In genomic region chr5:14218677-14219076, GRCm38 (mm10) we compare ENCODE assay signal across 9 mouse cellular contexts.
DNase-seq lines count a peak whose midpoint lies in the region; ATAC-seq and TF ChIP-seq lines count a peak whose summit lies in the region.
"Had no signal": no experiment of that assay in that cellular context is flagged by ENCODE, and none has a peak within 500 bp of the region (broad histone marks: within the 10 kb centered on the region; RNA-seq: fewer than 3 reads in every experiment).

No protein-coding gene starts in this region.

- H3K27me3 ChIP-seq in Patski = no peaks in the 10 kb centered on the region

- intact Hi-C loops in left cerebral cortex, postnatal 14 days (cut with DNase I) = loop anchor here (5.0 kb wide), 1 partner anchor 586 kb away; no protein-coding TSS in a partner anchor

- POLR2A ChIA-PET in Patski (lab: Charles Lee) = no interaction called here

- in situ Hi-C loops in Patski (cut with MboI; ENCODE audit: low pct_unique_long_range_greater_than_20kb) = loop anchor here (5.0 to 10.0 kb wide), 3 partner anchors 184 to 1654 kb away; no protein-coding TSS in a partner anchor

- TF ChIP-seq CTCF in Patski (IDR thresholded peaks at IDR 0.05) = peak; percentile 61

- no peak for ATAC-seq in cerebellum, adult (ENCODE audit: insufficient number of reproducible peaks, low FRiP score, low TSS enrichment)
- peak; percentile 74 for ATAC-seq in Patski

- CTCF ChIA-PET in Patski (lab: Charles Lee) = interaction anchor here (0.9 to 1.8 kb wide), 8 partner anchors 10 to 592 kb away, joined by 3 to 7 read pairs (median 4); no protein-coding TSS in a partner anchor

- DNase-seq in cerebellum, adult 9-10 months = peak; percentile 12
- peak; percentile 23 for DNase-seq in left cerebral cortex, adult 11 months (ENCODE audit: low spot score)
- DNase-seq in left cerebral cortex, adult 8-10 months (ENCODE audit: low spot score in 2 of 2) = no peak
- DNase-seq in Patski (ENCODE audit: low read depth, low spot score) (no peak), liver (no peak)
- peak; percentile 63 to 69 for DNase-seq in left cerebral cortex, postnatal 14 days (ENCODE audit: low spot score in 2 of 2)
- DNase-seq in gastrocnemius, postnatal 4 days (ENCODE audit: low spot score in 2 of 2) = no peak
- DNase-seq: gastrocnemius, postnatal 10 days had no signal

Comparison
In these comparisons a context has a peak if more than half of its experiments do, and no peak if none do; other contexts are left out.
1. DNase-seq: peak in cerebellum, adult 9-10 months (single experiment), left cerebral cortex, adult 11 months (single experiment) and left cerebral cortex, postnatal 14 days (2 of 2); none in left cerebral cortex, adult 8-10 months (0 of 2), Patski (single experiment), gastrocnemius, postnatal 4 days (0 of 2) and liver (single experiment).